Mouse (Mus musculus) thymus, adult 2 months (tissue): ENCODE results near the gene Ctsa. TPM values are rescaled to one million over a fixed set of nuclear protein-coding genes. Genes with fewer than 3 reads are reported as not detected.
A peak's percentile ranks its signal among the peaks of the same experiment; 100 is the strongest.
"Not testable (repeated sequence)": the region's sequence is repeated elsewhere in the genome, so short reads cannot be mapped to it uniquely, and the experiment has no call there.

Source experiments
- DNase-seq: peaks from one replicate; pipeline ENCODE4 v3.0.0; 2021
- H3K27ac ChIP-seq: fragments of 200-500 bp; 2 replicates; pipeline ENCODE4 v1.5.1; 2012; ENCODE audit warnings: low read length, control low read depth; ENCODE audit not compliant: control insufficient read depth, insufficient read depth
- H3K27me3 ChIP-seq: fragments of 200-500 bp; 2 replicates; pipeline ENCODE4 v1.6.1; 2012; ENCODE audit warnings: mild to moderate bottlenecking, low read length, moderate library complexity, mixed read lengths; ENCODE audit not compliant: control insufficient read depth, insufficient read depth
- H3K36me3 ChIP-seq: fragments of 200-500 bp; 2 replicates; pipeline ENCODE4 v1.6.1; 2012; ENCODE audit warnings: mild to moderate bottlenecking, low read length, moderate library complexity; ENCODE audit not compliant: control insufficient read depth, insufficient read depth
- H3K4me1 ChIP-seq: fragments of 200-500 bp; replicated peaks from 2 replicates; pipeline ENCODE4 v1.6.1; 2012; ENCODE audit warnings: low read length; ENCODE audit not compliant: control insufficient read depth, insufficient read depth
- H3K4me3 ChIP-seq: fragments of 200-500 bp; 2 replicates; pipeline ENCODE4 v1.5.1; 2012; ENCODE audit warnings: mild to moderate bottlenecking, low read length, control low read depth, moderate library complexity; ENCODE audit not compliant: control insufficient read depth, insufficient read depth
- CTCF ChIP-seq: fragments of 200-500 bp; IDR thresholded peaks from 2 replicates; pipeline ENCODE4 v1.5.1; 2012; ENCODE audit warnings: mild to moderate bottlenecking, control low read depth, low read length, moderate library complexity, borderline replicate concordance; ENCODE audit not compliant: control insufficient read depth, poor library complexity, insufficient read depth; ENCODE audit errors: extremely low read depth
- POLR2A ChIP-seq: fragments of 200-500 bp; IDR thresholded peaks from 2 replicates; pipeline ENCODE4 v1.6.1; 2012; ENCODE audit warnings: mild to moderate bottlenecking, low read length, control low read depth, moderate library complexity; ENCODE audit not compliant: control insufficient read depth, poor library complexity, insufficient read depth; ENCODE audit errors: extremely low read depth
- WGBS: fragments of 180-500 bp; shearing (Covaris S2); methylation state at CpG from one replicate; pipeline ENCODE4 v1.1.7; 2018; 5-methylcytosine and 5-hydroxymethylcytosine counted together
- polyA plus RNA-seq: library from polyadenylated mRNA; depleted of rRNA; stranded (reverse); fragments of >200 nt; gene quantifications from 2 replicates; pipeline ENCODE4 v1.2.3, GENCODE M21; 2012

Ctsa gene
- polyA plus RNA-seq, 1 experiment = 538 TPM

DNA sequence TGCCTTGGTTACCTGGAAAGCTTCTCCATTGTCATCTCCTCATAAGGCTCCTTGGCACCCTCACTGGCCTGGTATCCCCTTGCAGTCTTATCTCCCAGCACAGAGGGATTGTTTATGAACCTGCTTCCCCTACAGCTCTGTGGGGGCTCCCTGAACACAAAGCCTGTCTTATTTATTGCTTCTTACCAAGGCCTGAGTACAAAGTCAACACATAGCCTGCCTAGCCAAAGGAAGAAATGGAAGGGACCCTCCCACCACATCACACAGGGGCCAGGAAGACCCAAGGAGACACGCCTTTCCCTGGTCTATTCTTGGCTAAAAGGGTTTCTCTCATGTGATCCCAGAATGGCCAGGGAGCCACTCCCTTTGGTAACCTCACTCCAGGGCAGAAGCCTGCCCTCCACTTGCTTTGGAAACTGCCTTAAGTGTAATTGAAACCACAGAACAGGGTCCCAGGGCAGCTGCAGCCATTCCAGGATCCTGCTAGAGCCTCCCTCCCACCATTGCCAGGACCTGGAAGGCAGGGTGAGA lies 41.6 kb downstream of the Ctsa start:
- TF ChIP-seq POLR2A = no peak
- TF ChIP-seq CTCF = no peak
- H3K27me3 ChIP-seq = no peaks in the 10 kb centered on the region
- H3K4me1 ChIP-seq = peaks cover 12% of the 10 kb centered on the region
- H3K36me3 ChIP-seq = no peaks in the 10 kb centered on the region
- no peak overlapping the region for H3K27ac ChIP-seq
- 70% methylated on average over 1 of the region's 1 CpGs for WGBS
- no peak overlapping the region for H3K4me3 ChIP-seq
- DNase-seq = no peak

DNA sequence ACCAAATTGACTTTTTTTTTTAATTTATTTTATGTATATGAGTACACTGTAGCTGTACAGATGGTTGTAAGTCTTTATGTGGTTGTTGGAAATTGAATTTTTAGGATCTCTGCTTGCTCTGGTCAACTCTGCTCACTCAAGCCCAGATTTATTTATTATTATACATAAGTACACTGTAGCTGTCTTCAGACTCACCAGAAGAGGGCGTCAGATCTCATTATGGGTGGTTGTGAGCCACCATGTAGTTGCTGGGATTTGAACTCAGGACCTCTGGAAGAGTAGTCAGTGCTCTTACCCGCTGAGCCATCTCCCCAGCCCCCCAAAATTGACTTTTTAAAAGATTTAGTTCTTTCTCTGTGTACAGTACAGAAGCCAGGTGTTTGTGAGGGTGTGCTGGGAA lies 43.0 kb downstream of the Ctsa start:
- H3K27me3 ChIP-seq, H3K36me3 ChIP-seq, H3K4me3 ChIP-seq, H3K27ac ChIP-seq, DNase-seq: not testable (repeated sequence)
- H3K4me1 ChIP-seq = peaks cover 13% of the 10 kb centered on the region
- 69% methylated on average over 2 of the region's 2 CpGs for WGBS

DNA sequence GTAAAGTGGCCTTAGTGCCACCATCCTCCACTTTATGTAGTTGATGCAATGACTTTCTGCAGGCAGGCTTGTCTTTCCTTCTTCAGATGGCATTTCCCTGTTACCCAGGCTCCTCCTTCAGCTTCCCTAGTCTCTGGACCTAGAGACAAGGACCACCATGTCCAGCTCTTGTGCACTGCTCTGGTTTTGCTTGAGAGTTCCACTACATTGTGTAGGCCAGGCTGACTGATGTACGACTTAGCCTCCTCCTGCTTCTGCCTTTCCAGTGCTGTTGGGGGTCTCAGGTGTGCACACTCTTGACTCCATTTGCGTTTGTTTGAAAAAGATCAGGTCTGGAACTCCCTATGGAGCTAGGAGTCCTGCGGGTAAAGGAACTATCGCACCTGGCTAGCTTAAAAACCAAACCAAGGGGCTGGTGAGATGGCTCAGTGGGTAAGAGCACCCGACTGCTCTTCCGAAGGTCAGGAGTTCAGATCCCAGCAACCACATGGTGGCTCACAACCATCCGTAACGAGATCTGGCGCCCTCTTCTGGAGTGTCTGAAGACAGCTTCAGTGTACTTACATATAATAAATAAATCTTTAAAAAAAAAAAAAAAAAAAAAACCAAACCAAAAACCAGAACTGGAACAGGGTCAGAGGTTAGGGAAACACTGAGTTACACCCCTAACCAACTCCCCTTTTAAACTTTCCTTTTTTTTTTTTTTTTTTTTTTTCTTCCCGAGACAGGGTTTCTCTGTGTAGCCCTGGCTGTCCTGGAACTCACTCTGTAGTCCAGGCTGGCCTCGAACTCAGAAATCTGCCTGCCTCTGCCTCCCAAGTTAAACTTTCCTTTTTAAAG lies 44.9 kb downstream of the Ctsa start:
- not testable (repeated sequence) for H3K27ac ChIP-seq, H3K4me3 ChIP-seq, DNase-seq, H3K27me3 ChIP-seq, H3K36me3 ChIP-seq
- 86% methylated on average over 11 of the region's 11 CpGs for WGBS
- H3K4me1 ChIP-seq = peaks cover 18% of the 10 kb centered on the region

DNA sequence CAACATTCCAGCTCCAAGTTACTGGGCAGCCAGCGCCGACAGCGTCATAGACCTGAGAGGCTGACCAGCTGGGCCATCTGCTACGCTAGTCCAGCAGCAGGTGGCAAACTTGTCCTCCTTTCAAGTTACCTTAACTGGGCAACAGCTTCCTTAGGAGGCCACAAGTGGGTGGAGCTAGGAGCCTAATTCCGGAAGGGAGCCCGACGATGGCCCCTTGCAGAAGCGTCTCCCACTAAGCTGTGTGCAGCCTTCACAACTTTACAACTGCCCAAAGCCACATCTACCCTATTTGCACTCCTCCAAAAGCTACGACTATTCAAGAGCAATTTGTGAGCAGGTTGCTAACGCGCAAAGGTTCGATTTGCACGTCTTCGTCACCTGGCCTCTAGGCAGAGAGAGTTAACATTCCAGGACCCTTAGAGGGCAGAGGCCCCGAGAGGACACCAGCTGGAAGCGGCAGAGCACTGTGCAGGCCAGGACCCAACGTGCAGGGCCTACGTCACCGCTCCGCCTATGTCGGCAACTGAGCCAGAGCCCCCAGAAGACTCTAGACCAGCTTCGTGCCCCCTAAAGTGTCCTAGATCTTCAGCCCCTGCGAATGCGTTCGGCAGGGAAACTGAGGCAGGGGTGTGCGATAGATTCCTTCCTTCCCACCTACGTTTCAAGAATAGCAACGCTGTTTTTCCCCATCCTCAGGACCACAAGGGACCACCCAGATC lies 46.0 kb downstream of the Ctsa start:
- WGBS = 1% methylated on average over 28 of the region's 28 CpGs
- TF ChIP-seq CTCF (no peak), POLR2A (no peak)
- peak; percentile 47 for DNase-seq
- H3K27me3 ChIP-seq = no peaks in the 10 kb centered on the region
- H3K36me3 ChIP-seq = peaks cover 7% of the 10 kb centered on the region; the same call in 1 of the 2 replicates
- peak overlapping the region; percentile 77 for H3K4me3 ChIP-seq
- H3K27ac ChIP-seq = peak overlapping the region; percentile 74
- peaks cover 18% of the 10 kb centered on the region for H3K4me1 ChIP-seq

DNA sequence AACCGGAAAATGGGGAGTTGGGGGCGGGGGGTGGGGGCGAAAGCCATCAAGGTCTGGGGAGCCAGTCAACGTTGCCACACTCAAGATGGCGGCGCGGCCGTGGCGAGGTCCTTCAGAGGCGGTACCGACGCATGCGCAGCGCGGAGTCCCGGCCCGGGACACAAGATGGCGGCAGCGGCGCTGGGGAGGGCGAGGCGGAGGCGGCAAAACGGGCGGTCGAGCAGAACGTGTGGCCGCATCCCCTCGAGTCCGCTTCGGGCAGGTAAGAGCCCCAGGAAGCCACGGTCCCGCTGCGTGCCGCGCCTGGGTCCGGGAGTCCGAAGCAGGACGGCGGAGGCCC lies 46.5 kb downstream of the Ctsa start, which contains the start of gene Pcif1:
Pcif1 (plus strand) TSS at position 77 of the 340 bp plus-strand sequence.
- H3K4me1 ChIP-seq = peaks cover 15% of the 10 kb centered on the region
- peaks cover 10% of the 10 kb centered on the region; the same call in 1 of the 2 replicates for H3K36me3 ChIP-seq
- WGBS = under 1% methylated on average over 34 of the region's 40 CpGs
- H3K4me3 ChIP-seq = peak within 1 kb of the TSS; percentile 91
- no peaks in the 10 kb centered on the region for H3K27me3 ChIP-seq
- H3K27ac ChIP-seq = peak within 1 kb of the TSS; percentile 94
- peak; percentile 94 for DNase-seq
- peak; percentile 85 for TF ChIP-seq POLR2A
- no peak for TF ChIP-seq CTCF

DNA sequence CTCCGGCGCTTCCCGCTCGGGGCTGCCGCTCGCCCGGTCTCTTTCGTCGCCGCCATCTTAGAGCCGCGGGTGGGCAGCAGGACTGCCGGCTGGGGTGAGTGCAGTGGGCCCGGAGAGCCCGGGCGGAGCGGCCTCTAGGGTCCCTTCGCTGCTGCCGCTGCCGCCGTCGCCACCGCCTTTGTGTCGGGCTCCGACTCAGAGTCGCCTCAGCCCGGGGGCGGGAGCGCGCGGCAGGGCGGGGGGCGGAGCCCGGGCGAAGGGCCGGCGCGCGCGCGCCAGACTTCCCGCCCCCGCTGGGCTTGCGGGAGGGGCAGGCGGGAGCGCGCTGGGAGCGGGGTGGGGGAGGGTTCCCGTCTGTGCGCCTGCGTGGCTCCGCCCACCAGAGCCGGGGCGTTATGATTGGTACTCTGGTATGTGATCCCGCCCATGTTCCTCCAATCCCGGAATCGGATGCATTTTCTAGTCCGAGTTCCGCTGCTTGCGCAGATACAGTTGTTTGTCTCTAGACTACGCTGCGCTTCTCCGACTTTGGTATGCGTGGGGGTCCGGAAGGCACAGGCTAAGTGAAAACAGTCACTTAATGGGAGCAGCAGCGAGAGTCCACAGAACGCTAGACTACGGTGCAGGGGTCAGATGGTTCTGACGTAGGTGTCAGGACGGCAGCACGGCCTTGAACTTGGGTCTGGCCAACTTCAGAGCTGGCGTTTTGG lies 47.0 kb downstream of the Ctsa start:
- H3K4me1 ChIP-seq = peaks cover 12% of the 10 kb centered on the region
- TF ChIP-seq POLR2A = peak; percentile 94
- TF ChIP-seq CTCF = peak; percentile 42; the same call in 1 of the 2 replicates
- peak overlapping the region; percentile 91 for H3K4me3 ChIP-seq
- no peaks in the 10 kb centered on the region for H3K27me3 ChIP-seq
- H3K27ac ChIP-seq = peak overlapping the region; percentile 94
- H3K36me3 ChIP-seq = peaks cover 12% of the 10 kb centered on the region; the same call in 1 of the 2 replicates
- under 1% methylated on average over 72 of the region's 72 CpGs for WGBS
- DNase-seq = peak; percentile 94
